Mouse (Mus musculus) cerebellum, adult 11 months (tissue): ENCODE data around the gene Lcn8.
"Not testable (repeated sequence)": the region's sequence is repeated elsewhere in the genome, so short reads cannot be mapped to it uniquely, and the experiment has no call there.

Experiments used
- DNase-seq: peaks from one replicate; pipeline ENCODE4 v3.0.0; 2022

Gene Lcn8

GRCm38 (mm10) chr2:25676486-25676885 is 23.6 kb downstream of the Lcn8 start, which contains the start of gene Lcn6:
Gene Lcn6 (plus strand): TSS chr2:25676786.
- no peak for DNase-seq

GRCm38 (mm10) chr2:25679559-25679958 is 26.6 kb downstream of the Lcn8 start:
- DNase-seq = no peak

GRCm38 (mm10) chr2:25682426-25682825 is 29.5 kb downstream of the Lcn8 start, which contains the start of gene Lcn10:
Gene Lcn10 (plus strand): TSS chr2:25682726.
- DNase-seq = no peak

GRCm38 (mm10) chr2:25686941-25687340 is 34.0 kb downstream of the Lcn8 start:
- DNase-seq = no peak

GRCm38 (mm10) chr2:25694605-25695004 is 41.7 kb downstream of the Lcn8 start:
- peak; percentile 45 for DNase-seq

- DNase-seq = no peak
Measured at GRCm38 (mm10) chr2:25696951-25697350, 44.0 kb downstream of the Lcn8 start.

- DNase-seq = no peak
Measured at GRCm38 (mm10) chr2:25698696-25699095, 45.8 kb downstream of the Lcn8 start.

- not testable (repeated sequence) for DNase-seq
Measured at GRCm38 (mm10) chr2:25699743-25700142, 46.8 kb downstream of the Lcn8 start, which contains the start of gene Obp2a. Gene Obp2a (plus strand): TSS chr2:25700043.

- no peak for DNase-seq
Measured at GRCm38 (mm10) chr2:25701001-25701400, 48.1 kb downstream of the Lcn8 start.

GRCm38 (mm10) chr2:25703706-25704105 is 50.8 kb downstream of the Lcn8 start:
- no peak for DNase-seq
